Mouse (Mus musculus): ENCODE data around the gene Ccdc59.

DNA sequence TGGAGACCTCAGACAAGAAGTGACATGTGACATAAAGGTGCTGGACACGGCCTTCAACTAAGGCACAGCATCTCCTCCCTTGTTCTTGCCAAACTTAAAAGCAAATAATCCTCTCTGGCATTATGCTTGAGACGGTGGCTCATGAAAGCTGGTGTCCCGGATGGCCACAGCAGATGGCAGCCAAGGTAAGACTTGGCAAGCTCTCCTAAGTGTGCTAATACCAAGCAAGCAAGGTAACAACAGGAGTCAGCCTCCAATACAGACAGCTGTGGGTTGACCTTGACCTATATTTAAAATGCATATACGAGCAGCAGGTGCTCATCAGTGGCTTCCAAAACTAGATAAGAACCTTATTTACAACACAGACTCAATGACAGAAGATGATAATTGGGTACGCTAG is 9.4 kb downstream of the Ccdc59 start:
- TF ChIP-seq CTCF (IDR thresholded peaks at IDR 0.05) = no peak
- TF ChIP-seq POLR2A (IDR thresholded peaks at IDR 0.05; ENCODE audit: insufficient read depth, low read depth, low read length) = no peak

Data from heart, adult 2 months (tissue).